Mouse (Mus musculus) erythroblast, adult 5-6 weeks (primary cell): ENCODE data around the gene Olfr347. TPM values are rescaled to one million over a fixed set of nuclear protein-coding genes. Genes with fewer than 3 reads are reported as not detected.

Experiments
- ATAC-seq: replicated peaks from 2 replicates; pipeline ENCODE4 v1.8.0; 2016; ENCODE audit warnings: moderate number of reproducible peaks, mild to moderate bottlenecking, moderate TSS enrichment, inconsistent platforms; ENCODE audit not compliant: poor library complexity, low FRiP score, severe bottlenecking
- total RNA-seq, 2 experiments: library from RNA; stranded (forward) in 1 of 2; stranded (reverse) in 1 of 2; fragments of 150-400 nt in 1 of 2; fragments of 200-764, 138-1000 nt in 1 of 2; gene quantifications; 2 replicates each; pipeline versions ENCODE4 v1.2.3 to v1.2.4; 2015 to 2017; ENCODE audit warnings: low replicate concordance in 2 of 2

The Olfr347 gene
- total RNA-seq (2015; ENCODE audit: low replicate concordance) (not detected in 2 replicates), total RNA-seq (2017; ENCODE audit: low replicate concordance) (not detected in 2 replicates)

GRCm38 (mm10) chr2:36731602-36732001 lies at the start of gene Olfr347:
Gene Olfr347 (plus strand): TSS chr2:36731902.
- ATAC-seq: no peak

- no peak for ATAC-seq
These were observed 46.2 kb upstream of the Olfr347 start, which contains the start of gene Olfr346 for GRCm38 (mm10) chr2:36685488-36685887. Gene Olfr346 (plus strand): TSS chr2:36685788.

- no peak for ATAC-seq
These were observed 4.5 kb downstream of the Olfr347 start for GRCm38 (mm10) chr2:36736226-36736625.

- no peak for ATAC-seq
These were observed 52.3 kb downstream of the Olfr347 start, which contains the start of gene Olfr348 for GRCm38 (mm10) chr2:36783976-36784375. Gene Olfr348 (plus strand): TSS chr2:36784276.

Other genes starting within 250 kb of the Olfr347 start
- not detected in 2 replicates for gene Olfr341, start 249.4 kb upstream of the Olfr347 start, total RNA-seq (2015; ENCODE audit: low replicate concordance)
- 0.09 TPM in 1 of 2 replicates, not detected in the other for gene Olfr341, start 249.4 kb upstream of the Olfr347 start, total RNA-seq (2017; ENCODE audit: low replicate concordance)
- not detected in 2 replicates for gene Olfr342, start 206.9 kb upstream of the Olfr347 start, total RNA-seq (2015; ENCODE audit: low replicate concordance)
- not detected in 2 replicates for gene Olfr342, start 206.9 kb upstream of the Olfr347 start, total RNA-seq (2017; ENCODE audit: low replicate concordance)
- not detected in 2 replicates for gene Olfr344, start 165.2 kb upstream of the Olfr347 start, total RNA-seq (2015; ENCODE audit: low replicate concordance)
- gene Olfr344, start 165.2 kb upstream of the Olfr347 start, total RNA-seq (2017; ENCODE audit: low replicate concordance): 0.09 TPM in 1 of 2 replicates, not detected in the other
- gene Olfr345, start 91.9 kb upstream of the Olfr347 start, total RNA-seq (2015; ENCODE audit: low replicate concordance): not detected in 2 replicates
- not detected in 2 replicates for gene Olfr345, start 91.9 kb upstream of the Olfr347 start, total RNA-seq (2017; ENCODE audit: low replicate concordance)
- not detected in 2 replicates for gene Olfr346, start 46.1 kb upstream of the Olfr347 start, total RNA-seq (2015; ENCODE audit: low replicate concordance)
- gene Olfr346, start 46.1 kb upstream of the Olfr347 start, total RNA-seq (2017; ENCODE audit: low replicate concordance): not detected in 2 replicates
- gene Olfr348, start 52.4 kb downstream of the Olfr347 start, total RNA-seq (2015; ENCODE audit: low replicate concordance): not detected in 2 replicates
- gene Olfr348, start 52.4 kb downstream of the Olfr347 start, total RNA-seq (2017; ENCODE audit: low replicate concordance): not detected in 2 replicates
- gene Olfr50, start 58.6 kb downstream of the Olfr347 start, total RNA-seq (2015; ENCODE audit: low replicate concordance): not detected in 2 replicates
- gene Olfr50, start 58.6 kb downstream of the Olfr347 start, total RNA-seq (2017; ENCODE audit: low replicate concordance): not detected in 2 replicates
- gene Olfr3, start 85.1 kb downstream of the Olfr347 start, total RNA-seq (2015; ENCODE audit: low replicate concordance): not detected in 2 replicates
- not detected in 2 replicates for gene Olfr3, start 85.1 kb downstream of the Olfr347 start, total RNA-seq (2017; ENCODE audit: low replicate concordance)
- gene Olfr350, start 114.4 kb downstream of the Olfr347 start, total RNA-seq (2015; ENCODE audit: low replicate concordance): not detected in 2 replicates
- not detected in 2 replicates for gene Olfr350, start 114.4 kb downstream of the Olfr347 start, total RNA-seq (2017; ENCODE audit: low replicate concordance)
- not detected in 2 replicates for gene Olfr351, start 130.8 kb downstream of the Olfr347 start, total RNA-seq (2015; ENCODE audit: low replicate concordance)
- not detected in 2 replicates for gene Olfr351, start 130.8 kb downstream of the Olfr347 start, total RNA-seq (2017; ENCODE audit: low replicate concordance)
- gene Olfr352, start 136.6 kb downstream of the Olfr347 start, total RNA-seq (2015; ENCODE audit: low replicate concordance): not detected in 2 replicates
- gene Olfr352, start 136.6 kb downstream of the Olfr347 start, total RNA-seq (2017; ENCODE audit: low replicate concordance): not detected in 2 replicates
- gene Olfr353, start 161.0 kb downstream of the Olfr347 start, total RNA-seq (2015; ENCODE audit: low replicate concordance): not detected in 2 replicates
- gene Olfr353, start 161.0 kb downstream of the Olfr347 start, total RNA-seq (2017; ENCODE audit: low replicate concordance): not detected in 2 replicates
- not detected in 2 replicates for gene Olfr354, start 173.8 kb downstream of the Olfr347 start, total RNA-seq (2015; ENCODE audit: low replicate concordance)
- under 0.01 and 0.26 TPM in 2 replicates for gene Olfr354, start 173.8 kb downstream of the Olfr347 start, total RNA-seq (2017; ENCODE audit: low replicate concordance)
- not detected in 2 replicates for gene Olfr355, start 197.0 kb downstream of the Olfr347 start, total RNA-seq (2015; ENCODE audit: low replicate concordance)
- not detected in 2 replicates for gene Olfr355, start 197.0 kb downstream of the Olfr347 start, total RNA-seq (2017; ENCODE audit: low replicate concordance)
- gene Olfr356, start 205.2 kb downstream of the Olfr347 start, total RNA-seq (2015; ENCODE audit: low replicate concordance): not detected in 2 replicates
- gene Olfr356, start 205.2 kb downstream of the Olfr347 start, total RNA-seq (2017; ENCODE audit: low replicate concordance): not detected in 2 replicates